Mouse (Mus musculus): ENCODE measurements around the gene Adamts13.

Adamts13 gene

DNA sequence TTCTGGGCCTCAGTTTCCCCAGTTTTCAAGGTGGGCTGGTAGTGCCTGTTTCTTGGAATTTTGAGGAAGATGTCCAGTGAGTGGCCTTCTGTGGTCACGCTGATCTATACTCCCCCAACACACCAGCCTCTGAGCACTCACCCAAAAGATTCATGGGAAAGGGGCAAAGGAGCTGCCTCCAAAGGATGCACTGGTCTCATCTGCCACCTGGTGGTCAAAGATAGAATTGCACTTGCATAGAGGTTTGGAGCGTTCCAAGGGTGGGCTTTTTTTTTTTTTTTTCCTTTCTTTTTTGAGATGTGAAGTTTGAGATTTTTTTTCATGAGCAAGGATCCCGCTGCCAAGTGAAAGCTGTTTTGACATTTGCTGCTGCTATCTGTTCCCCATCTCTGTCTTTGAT lies 65.4 kb downstream of the Adamts13 start:
- peak; percentile 44 to 68 for DNase-seq

DNA sequence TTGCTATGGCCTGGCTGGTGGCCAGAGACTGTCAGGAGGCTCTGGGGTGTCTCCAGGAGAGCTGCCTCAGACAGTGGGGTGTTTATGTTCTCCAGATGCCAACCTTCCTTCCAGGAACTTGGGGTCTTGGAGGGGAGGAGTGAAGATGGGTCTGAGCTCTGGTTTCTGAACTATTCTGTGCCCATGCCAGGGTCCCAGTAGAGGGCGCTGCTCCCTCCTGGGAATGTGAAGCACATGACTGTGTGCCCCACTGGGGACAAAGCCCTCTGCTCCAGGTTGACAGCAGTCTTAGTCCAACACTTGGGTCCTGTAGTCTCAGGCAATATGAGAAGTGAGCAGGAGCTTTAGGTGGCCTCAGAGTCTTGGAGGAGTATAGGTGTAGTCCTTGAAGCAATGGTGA lies 66.1 kb downstream of the Adamts13 start:
- DNase-seq, result no peak

DNA sequence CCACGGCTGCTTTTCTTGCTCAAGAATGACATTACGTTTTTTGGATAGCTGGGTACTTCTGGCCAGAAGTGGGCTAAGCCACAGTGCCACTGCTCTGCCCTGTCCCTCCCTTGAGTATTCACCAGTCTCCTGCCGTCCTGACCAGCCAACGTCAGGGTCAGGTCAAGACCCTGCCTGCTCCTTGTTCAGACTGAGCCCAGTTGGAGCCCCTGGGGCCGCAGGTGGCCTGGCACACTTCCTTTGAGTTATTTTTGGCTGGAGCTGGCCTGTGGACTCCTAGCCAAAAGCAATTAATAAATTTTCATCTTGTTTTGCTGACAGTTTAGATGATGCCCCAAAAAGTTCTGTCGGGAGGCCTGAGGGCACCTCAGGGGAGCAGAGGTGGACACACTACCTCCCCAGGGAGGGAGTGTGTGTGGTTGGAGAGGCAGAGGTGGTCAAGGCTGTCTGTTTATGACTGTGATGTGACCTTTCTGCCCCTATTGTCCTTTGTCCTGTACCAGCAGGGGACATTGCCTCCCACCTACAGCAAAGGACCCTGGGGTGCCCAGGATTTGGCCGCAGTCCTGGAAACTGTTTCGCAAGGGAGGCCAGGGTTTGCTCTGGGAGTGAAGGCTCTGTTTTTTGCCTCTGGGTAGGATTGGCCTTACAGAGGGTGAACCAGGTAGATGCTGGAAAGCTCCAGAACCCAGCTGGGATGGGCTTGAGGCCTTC lies 69.1 kb downstream of the Adamts13 start:
- no peak for DNase-seq

DNA sequence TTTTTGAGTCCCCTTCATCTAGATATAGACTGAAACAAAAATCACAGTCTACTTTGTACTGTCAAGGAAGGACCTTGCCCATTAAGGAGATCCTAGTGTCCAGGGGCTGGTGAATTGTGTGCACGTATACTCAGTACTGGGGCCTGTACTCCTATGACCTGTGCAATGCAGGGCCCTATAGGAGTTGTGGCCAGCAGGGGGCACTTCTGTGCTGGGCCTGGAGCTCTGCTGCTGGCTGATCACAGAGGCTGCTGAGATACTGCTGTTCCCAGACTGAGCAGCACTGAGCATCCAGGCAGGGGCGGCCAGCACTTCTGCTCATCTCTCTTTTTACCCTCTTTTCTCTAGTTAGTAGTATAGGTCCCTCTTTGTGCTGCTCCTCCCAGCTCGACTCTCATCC lies 70.2 kb downstream of the Adamts13 start:
- DNase-seq, result peak; percentile 68 to 73

DNA sequence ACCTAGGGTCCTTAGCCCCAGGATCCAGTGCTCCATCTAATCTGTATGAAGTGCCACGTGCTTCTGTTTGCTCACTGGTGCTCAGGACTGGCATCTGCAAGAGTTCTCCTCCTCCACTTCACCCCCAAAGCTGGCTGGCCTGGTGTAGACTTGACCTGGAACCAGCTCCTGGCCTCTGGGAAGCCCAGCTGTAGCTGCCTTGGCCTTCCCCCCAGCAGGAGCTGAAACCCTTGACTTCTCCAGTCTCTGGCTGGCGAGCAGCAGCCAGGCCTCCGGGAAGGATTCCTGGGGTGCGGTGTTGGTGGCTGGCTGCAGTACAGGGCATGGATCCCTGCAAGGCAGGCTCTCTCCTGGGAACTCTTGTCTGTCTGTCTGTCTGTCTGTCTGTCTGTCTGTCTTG lies 71.0 kb downstream of the Adamts13 start:
- DNase-seq, result peak; percentile 35 to 51

DNA sequence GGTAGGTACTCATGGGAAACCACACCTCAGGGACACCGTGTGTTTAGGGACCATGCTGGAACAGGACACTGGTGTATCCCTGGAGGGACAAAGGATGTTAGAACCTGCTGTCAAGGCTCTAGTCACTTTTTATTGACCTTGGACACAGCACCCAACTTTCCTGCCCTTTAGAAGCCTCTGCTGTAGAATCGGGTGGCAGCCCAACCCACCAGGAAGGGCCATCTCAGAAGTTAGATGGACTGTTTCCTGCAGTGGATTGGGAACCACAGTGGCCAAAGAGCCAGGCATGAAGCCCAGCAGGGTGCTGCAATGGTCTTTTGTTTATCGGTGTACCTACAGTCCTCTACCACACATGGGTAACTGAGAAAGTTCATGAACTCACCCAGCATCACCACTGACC lies 71.4 kb downstream of the Adamts13 start:
- no peak for DNase-seq

DNA sequence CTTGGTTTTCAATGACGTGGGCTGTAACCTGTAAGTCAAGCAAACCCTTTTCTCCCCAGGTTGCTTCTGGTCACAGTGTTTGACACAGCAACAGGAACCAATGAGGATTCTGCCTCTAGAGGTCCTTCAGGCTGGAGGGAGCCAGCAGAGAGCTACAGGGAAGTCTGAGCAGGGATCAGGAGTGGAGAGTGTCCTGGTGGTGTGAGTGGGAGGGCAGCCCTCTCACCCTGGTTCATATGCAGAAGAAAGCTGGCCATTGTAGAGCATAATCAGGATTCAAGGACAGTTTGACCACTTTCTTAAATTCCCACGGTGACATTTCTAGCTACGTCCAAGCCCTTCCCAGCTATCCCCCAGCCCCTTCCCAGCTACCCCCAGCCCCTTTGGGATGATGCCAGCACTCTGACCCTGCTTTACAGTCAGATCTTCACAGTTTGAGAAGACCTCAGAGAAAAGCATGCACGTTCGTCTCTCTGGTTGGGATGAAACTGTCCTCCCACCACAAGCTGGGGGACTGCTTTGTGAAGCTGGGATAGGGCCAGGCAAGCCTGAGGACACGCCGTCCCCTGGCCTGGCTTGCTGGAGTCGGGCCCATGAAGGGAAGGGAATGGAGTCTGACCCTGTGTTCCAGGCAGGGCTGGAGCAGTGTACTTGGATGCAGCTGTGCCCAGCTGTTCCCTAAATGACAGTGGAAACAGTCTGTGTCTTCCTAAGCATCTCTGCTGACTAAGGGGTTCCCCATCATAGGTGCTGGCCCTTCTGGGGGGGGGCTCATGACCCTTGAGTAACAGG lies 73.0 kb downstream of the Adamts13 start:
- peak; percentile 62 to 76 for DNase-seq

DNA sequence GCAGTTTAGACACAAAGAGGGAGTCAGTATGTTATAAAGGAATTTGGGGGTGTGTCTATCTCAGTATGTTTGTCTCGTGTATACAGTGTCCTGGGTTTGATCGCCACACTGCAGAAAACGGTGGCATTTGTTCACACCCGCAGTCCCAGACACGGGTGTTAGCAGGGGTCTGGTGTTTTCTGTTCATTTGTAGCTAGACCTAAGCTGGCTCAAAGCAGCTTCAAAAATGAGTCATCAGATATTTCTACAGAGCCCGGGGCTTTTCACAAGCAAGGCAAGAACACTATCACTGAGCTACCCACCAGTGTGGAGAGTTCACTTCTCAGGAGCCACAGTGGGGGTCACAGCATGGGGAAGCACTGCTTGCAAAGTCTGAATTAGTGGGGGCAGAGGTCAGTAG lies 76.2 kb downstream of the Adamts13 start:
- DNase-seq, result no peak

DNA sequence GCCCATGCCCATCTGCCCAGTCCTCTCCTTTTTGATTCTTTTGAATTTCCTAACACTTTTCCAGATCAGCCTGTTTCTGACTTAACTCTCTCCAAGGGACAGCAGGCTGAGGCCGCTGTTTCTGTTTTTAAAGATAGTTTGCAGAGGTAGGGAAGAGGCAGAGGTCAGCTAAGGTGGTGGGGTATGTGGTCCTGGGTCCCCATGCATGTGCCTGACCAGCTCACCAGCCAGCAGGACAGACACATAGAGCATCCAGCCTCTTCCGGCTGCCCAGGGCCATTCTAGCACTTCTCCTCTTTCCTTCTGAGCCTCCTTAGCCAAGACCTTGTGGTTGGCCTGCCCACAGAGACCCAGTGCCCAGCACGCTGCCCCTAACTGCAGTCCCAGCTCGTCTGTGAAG lies 85.0 kb downstream of the Adamts13 start:
- DNase-seq, result no peak

DNA sequence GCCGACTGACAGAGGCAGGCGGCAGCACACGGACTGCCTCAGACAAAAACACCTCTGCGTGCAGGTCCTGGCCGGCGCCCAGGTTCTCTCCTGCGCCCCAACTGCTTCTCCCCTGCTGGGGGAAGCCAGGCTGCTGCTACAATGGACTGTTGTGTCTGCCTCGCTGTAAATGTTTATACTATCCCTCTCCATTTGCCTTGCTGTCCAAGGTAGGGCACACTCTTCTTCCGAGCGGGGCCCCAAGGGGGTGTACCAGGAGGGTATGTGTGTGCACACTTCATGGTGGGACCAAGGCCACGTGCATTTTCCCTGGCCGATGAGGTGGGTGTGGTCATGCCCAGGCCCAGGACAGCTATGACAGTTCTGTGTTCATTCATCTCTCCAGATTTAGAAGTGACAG lies 85.5 kb downstream of the Adamts13 start:
- DNase-seq, result no peak

DNA sequence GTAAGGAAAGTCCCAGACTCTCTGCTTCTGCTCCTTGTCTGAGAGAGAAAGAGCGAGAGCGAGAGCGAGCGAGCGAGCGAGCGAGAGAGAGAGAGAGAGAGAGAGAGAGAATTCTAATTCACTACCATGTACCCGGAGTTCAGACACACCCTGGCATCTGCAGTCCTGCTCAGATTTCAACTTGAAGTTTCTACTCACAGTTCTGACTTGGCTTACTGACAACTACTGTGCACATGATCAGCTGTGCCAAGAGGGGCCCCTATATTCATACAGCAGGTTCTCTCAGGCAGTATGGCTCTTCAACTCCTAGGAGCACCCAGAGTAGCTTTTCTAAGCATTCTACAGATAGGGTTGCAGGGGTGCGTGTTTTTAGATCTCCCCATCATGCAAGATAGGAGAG lies 86.0 kb downstream of the Adamts13 start:
- DNase-seq, result peak in 1 of 2 experiments; percentile 39

All from lung, adult 18-20 months (tissue).